Mouse (Mus musculus): ENCODE measurements around the gene Eri2.
"Not testable (repeated sequence)": the region's sequence is repeated elsewhere in the genome, so short reads cannot be mapped to it uniquely, and the experiment has no call there.

- not testable (repeated sequence) for TF ChIP-seq CTCF (conservative IDR thresholded peaks at IDR 0.05; ENCODE audit: insufficient read depth, insufficient read length, low read depth, low read length); POLR2A (IDR thresholded peaks at IDR 0.05; ENCODE audit: low read depth, low read length)
Observed at GRCm38 (mm10) chr7:119739798-119740468, 53.9 kb downstream of the Eri2 start.

All from kidney, adult 2 months (tissue).